Mouse (Mus musculus) cortical plate, adult 2 months (tissue): ENCODE measurements at regions not wholly inside any gene's neighbourhood (a gene's known extent, or its start where the extent isn't known, plus 50 kb on each side); places are given as distances from the start of the nearest gene placed in this dataset.

Source experiments
- CTCF ChIP-seq: fragments of 200-500 bp; IDR thresholded peaks from 2 replicates; pipeline ENCODE4 v1.5.1; 2011; ENCODE audit warnings: mild to moderate bottlenecking, control low read depth, low read length; ENCODE audit not compliant: insufficient read depth; ENCODE audit errors: extremely low read depth
- POLR2A ChIP-seq: fragments of 200-500 bp; IDR thresholded peaks from 2 replicates; pipeline ENCODE4 v1.6.1; 2011; ENCODE audit warnings: mild to moderate bottlenecking, low read length, control low read depth; ENCODE audit not compliant: insufficient read depth; ENCODE audit errors: extremely low read depth

DNA sequence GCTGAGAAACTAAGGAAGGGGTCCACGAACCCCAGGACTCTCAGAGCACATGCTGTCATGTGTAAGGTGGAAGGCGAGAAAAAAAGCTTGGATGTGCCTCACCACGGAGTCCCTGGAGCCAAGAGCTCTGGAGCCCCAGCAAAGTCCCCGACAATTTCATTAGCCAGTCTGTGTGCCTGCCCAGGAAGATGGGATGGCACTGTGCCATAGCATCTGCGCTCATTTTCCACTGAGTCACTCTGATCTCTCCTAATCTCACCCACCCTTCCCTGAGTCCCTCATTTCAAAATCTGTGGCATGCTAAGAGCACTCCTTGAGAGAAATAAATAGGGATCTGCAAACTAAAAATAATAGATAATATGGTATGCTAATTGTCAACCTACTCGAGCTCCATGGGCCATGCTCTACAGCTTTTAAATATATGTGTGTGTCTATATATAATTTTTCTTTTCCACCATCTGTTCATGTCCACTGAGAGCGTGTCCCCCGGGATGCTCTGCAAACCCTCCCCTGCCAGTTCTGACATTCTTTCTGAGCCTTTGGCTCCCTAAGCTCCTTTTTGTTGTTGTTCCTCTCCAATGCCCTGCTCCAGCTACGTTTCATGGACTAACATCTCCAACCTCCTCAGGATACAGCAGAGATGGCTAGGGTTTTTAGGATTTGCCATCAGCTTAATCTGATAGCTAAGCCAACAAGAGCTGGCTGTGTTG is 292.9 kb upstream of the Chrm3 start:
- TF ChIP-seq CTCF (no peak), POLR2A (no peak)
